Mouse (Mus musculus): ENCODE measurements around the gene Syt9.

- no peak for TF ChIP-seq CTCF (IDR thresholded peaks at IDR 0.05)
- no peak for TF ChIP-seq EP300 (IDR thresholded peaks at IDR 0.05; ENCODE audit: insufficient read depth, low read depth, low read length)
- no peak for TF ChIP-seq POLR2A (IDR thresholded peaks at IDR 0.05; ENCODE audit: insufficient read depth, low read depth, low read length)
Observed at GRCm38 (mm10) chr7:107339560-107340057, 30.9 kb upstream of the Syt9 start.

All from heart, adult 2 months (tissue).